Mouse (Mus musculus): ENCODE measurements around the gene Tmprss6. TPM values are rescaled to one million over a fixed set of nuclear protein-coding genes. Genes with fewer than 3 reads are reported as not detected.

Gene Tmprss6
- polyA plus RNA-seq, 1 experiment from 2014 or later, result 0.43 TPM

DNA sequence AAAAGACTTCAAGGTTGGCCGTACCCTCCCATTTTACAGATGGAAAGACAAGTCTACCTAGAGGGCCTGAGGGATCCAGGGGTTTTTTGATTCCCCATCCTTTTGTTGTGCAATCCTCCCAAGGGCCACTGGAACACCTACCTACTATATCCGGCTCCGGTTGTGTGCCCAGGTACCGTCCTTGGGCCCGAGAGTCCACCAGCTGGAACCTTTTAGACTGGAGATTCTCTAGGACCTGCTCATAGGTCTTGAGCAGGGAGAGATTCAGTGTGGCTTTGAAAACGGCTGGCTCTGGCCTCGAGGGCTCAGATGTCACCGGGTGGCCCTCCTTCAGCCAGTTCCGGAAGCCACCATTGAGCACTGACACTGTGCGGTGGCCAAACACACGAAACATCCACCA lies 63.3 kb downstream of the Tmprss6 start:
- no peaks in the 10 kb centered on the region for H3K36me3 ChIP-seq (replicated peaks)
- no peaks in the 10 kb centered on the region for H3K9me3 ChIP-seq
- 59% methylated on average over 11 of the region's 11 CpGs for WGBS
- H3K4me3 ChIP-seq (replicated peaks), result peak overlapping the region; percentile 62
- peak overlapping the region; percentile 89 for H3K4me2 ChIP-seq
- ATAC-seq (ENCODE audit: low FRiP score), result no peak
- peaks cover 23% of the 10 kb centered on the region for H3K27me3 ChIP-seq
- H3K27ac ChIP-seq, result no peak overlapping the region
- H3K4me1 ChIP-seq, result peaks cover 49% of the 10 kb centered on the region
- H3K9ac ChIP-seq, result peak overlapping the region; percentile 71; the same call in 1 of the 2 replicates

DNA sequence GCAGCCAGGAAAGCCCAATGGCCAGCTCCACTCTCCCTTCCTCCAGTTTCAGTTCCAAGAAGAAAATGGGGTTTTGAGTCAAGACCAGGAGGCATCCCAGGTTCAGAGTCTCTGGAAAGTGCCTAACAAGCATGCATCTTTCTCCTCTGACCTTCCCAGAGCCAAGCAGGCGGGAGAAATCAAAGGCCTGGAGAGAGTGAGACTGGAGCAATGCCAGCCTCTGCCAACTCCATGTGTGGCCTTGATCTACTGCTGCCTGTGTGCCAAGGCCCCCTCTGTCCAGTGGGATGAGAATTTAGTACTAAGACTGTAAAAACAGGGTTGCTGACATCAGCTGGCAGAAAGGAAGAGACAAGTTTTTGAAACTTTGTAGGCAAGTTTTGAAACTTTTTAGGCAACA lies 64.5 kb downstream of the Tmprss6 start:
- Histone ChIP-seq H3K4me2 (peak overlapping the region; percentile 15; the same call in 1 of the 2 replicates), H3K9me3 (no peaks in the 10 kb centered on the region), H3K27me3 (peaks cover 11% of the 10 kb centered on the region), H3K4me3 (replicated peaks) (no peak overlapping the region), H3K9ac (no peak overlapping the region), H3K4me1 (peaks cover 42% of the 10 kb centered on the region), H3K36me3 (replicated peaks) (no peaks in the 10 kb centered on the region), H3K27ac (no peak overlapping the region)
- no peak for ATAC-seq (ENCODE audit: low FRiP score)
- WGBS, result 53% methylated on average over 1 of the region's 1 CpGs

DNA sequence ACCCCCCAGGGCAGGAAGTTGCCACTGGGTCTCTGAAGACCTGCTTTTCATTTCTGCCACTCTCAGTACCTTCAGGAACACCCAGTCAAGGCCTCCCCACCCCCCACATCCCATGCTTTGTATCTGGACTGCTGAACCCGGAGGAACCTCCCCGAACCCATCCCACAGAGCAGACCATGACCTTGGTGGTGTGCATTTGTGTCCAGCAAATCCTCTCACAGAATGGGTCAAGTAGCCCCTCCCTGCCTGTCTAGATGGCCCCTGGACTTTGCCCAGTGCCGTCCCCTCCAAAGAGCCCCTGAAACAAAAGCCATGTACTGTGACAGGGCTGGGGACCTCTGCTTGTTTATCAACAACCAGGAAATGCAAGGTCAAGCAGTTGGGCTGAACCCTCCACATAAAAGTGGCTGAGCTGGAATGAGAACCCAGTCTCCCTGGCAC lies 65.1 kb downstream of the Tmprss6 start:
- no peak overlapping the region for H3K27ac ChIP-seq
- ATAC-seq (ENCODE audit: low FRiP score), result no peak
- H3K27me3 ChIP-seq, result peaks cover 5% of the 10 kb centered on the region
- 44% methylated on average over 3 of the region's 3 CpGs for WGBS
- H3K9ac ChIP-seq, result no peak overlapping the region
- no peaks in the 10 kb centered on the region for H3K36me3 ChIP-seq (replicated peaks)
- no peak overlapping the region for H3K4me2 ChIP-seq
- no peaks in the 10 kb centered on the region for H3K9me3 ChIP-seq
- peaks cover 42% of the 10 kb centered on the region for H3K4me1 ChIP-seq
- H3K4me3 ChIP-seq (replicated peaks), result no peak overlapping the region

DNA sequence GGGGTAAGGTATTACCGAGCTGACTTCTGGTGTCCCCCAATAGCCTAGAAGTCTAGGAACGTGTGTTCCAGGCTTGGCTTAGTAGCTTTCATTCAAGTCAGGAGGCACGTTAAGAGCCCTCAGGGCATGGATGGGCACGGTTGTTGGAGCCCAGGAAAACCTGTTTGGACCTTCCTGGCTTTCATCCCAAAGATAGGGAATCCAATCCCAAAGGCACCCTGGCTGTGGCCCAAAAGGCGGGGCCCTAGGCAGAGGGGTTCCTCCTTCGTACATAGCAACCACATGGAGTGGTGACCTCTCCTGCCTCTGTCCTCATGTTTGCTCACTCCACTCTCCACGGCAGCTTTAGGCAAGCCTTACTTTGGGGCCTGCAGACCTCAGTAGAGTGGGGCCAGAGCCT lies 66.0 kb downstream of the Tmprss6 start:
- peaks cover 38% of the 10 kb centered on the region for H3K4me1 ChIP-seq
- H3K9me3 ChIP-seq, result no peaks in the 10 kb centered on the region
- H3K9ac ChIP-seq, result no peak overlapping the region
- H3K36me3 ChIP-seq (replicated peaks), result no peaks in the 10 kb centered on the region
- H3K27me3 ChIP-seq, result no peaks in the 10 kb centered on the region
- ATAC-seq (ENCODE audit: low FRiP score), result no peak
- no peak overlapping the region for H3K4me3 ChIP-seq (replicated peaks)
- H3K4me2 ChIP-seq, result no peak overlapping the region
- no peak overlapping the region for H3K27ac ChIP-seq
- 85% methylated on average over 7 of the region's 7 CpGs for WGBS

DNA sequence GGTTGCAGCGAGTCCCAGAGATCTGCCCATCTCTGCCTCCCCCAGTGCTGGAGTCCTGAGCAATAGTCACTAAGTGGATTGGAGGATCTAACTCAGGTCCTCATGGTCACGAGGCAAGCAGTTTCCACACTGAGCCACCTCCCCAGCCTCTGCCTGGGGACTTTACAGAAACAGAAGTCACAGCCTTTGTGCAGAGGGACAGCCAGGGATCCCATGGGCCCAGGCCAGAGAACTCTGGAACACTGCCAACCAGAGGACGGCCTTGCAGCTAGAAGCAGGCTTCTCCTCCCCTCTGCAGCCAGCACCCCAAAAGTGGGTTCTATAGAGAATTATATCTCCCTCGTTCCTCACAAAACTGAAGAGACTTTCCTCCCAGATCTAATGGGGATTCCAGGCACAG lies 66.5 kb downstream of the Tmprss6 start:
- H3K4me1 ChIP-seq, result peaks cover 33% of the 10 kb centered on the region
- H3K4me2 ChIP-seq, result no peak overlapping the region
- no peaks in the 10 kb centered on the region for H3K27me3 ChIP-seq
- no peaks in the 10 kb centered on the region for H3K36me3 ChIP-seq (replicated peaks)
- no peaks in the 10 kb centered on the region for H3K9me3 ChIP-seq
- no peak overlapping the region for H3K4me3 ChIP-seq (replicated peaks)
- no peak for ATAC-seq (ENCODE audit: low FRiP score)
- 74% methylated on average over 4 of the region's 4 CpGs for WGBS
- H3K27ac ChIP-seq, result no peak overlapping the region
- H3K9ac ChIP-seq, result no peak overlapping the region

DNA sequence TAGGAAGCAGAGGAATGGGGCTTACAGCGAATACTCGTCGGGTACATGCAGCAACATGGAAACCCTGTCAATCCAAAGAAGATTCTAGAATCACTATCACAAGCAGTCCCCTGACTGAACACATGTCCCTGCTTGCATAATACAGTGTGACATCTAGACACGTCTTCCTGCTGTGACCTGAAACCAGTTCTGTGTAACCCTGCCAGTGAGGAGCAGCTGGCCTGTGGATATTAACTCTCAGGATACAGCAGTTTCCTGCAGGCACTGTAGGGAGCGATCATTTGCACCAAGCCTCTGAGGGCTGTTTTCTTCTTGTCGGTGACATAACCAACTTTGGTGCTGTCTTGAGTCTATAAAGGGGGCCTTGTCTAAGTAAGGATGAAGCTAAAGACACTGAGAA lies 67.1 kb downstream of the Tmprss6 start:
- no peak overlapping the region for H3K4me2 ChIP-seq
- H3K4me3 ChIP-seq (replicated peaks), result no peak overlapping the region
- H3K9ac ChIP-seq, result no peak overlapping the region
- H3K4me1 ChIP-seq, result peaks cover 31% of the 10 kb centered on the region
- no peaks in the 10 kb centered on the region for H3K36me3 ChIP-seq (replicated peaks)
- H3K9me3 ChIP-seq, result no peaks in the 10 kb centered on the region
- 89% methylated on average over 6 of the region's 6 CpGs for WGBS
- no peak for ATAC-seq (ENCODE audit: low FRiP score)
- H3K27me3 ChIP-seq, result no peaks in the 10 kb centered on the region
- H3K27ac ChIP-seq, result no peak overlapping the region

DNA sequence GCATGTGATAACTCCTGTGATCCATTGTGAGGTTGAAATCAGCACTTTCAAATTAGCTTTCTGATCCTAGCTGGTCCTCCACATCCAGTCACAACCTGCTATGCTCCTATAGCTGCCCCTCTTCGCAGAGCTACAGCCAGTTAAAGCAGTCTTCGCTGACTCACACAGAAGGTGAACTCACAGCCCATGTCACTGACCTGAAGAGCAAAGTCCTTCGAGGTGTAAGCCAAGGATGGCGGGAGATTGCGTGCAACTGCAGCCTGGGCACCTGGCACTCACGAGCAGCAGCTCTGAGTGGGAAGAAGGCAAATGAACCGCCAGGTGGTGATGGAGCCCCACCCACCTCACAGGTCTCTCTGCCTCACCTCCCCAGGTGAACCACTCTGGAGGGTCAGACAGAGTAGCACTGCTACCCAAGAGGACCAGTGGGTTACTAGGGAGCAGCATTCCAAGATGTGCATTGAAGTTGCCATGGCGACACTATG lies 72.9 kb downstream of the Tmprss6 start, which contains the start of gene Tex33:
TSS of gene Tex33 (minus strand) at position 435 of the 485 bp plus-strand sequence.
- Histone ChIP-seq H3K9me3 (no peaks in the 10 kb centered on the region), H3K9ac (no peak within 1 kb of the TSS), H3K4me1 (no peaks in the 10 kb centered on the region), H3K27me3 (no peaks in the 10 kb centered on the region), H3K4me3 (replicated peaks) (no peak within 1 kb of the TSS), H3K36me3 (replicated peaks) (no peaks in the 10 kb centered on the region), H3K27ac (no peak within 1 kb of the TSS), H3K4me2 (no peak within 1 kb of the TSS)
- ATAC-seq (ENCODE audit: low FRiP score), result no peak
- WGBS, result 84% methylated on average over 8 of the region's 8 CpGs

DNA sequence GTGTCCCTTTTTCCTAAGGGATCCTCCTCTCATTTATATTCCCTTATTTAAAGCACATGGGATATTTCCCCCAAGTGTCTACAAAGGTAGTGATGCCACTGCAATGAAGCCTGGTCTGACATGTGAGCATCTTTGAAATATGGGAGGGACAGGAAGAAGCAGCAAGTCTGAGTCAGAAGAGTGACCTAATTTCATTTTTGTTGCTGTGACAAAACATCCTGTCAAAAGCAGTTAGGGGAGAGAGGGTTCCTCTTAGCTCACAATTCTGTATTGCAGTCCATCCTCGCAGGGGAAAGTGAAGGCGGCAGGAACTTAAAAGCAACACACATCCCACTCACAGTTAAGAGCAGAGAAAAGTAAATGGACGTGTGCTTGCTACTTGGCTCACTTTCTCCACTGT lies 77.6 kb downstream of the Tmprss6 start:
- no peaks in the 10 kb centered on the region for H3K9me3 ChIP-seq
- H3K4me1 ChIP-seq, result no peaks in the 10 kb centered on the region
- H3K36me3 ChIP-seq (replicated peaks), result no peaks in the 10 kb centered on the region
- no peak overlapping the region for H3K4me3 ChIP-seq (replicated peaks)
- no peak overlapping the region for H3K9ac ChIP-seq
- H3K4me2 ChIP-seq, result no peak overlapping the region
- ATAC-seq (ENCODE audit: low FRiP score), result no peak
- WGBS, result 87% methylated on average over 3 of the region's 3 CpGs
- no peaks in the 10 kb centered on the region for H3K27me3 ChIP-seq
- no peak overlapping the region for H3K27ac ChIP-seq

Other genes starting within 250 kb of the Tmprss6 start
- gene Ncf4, start 223.8 kb downstream of the Tmprss6 start, polyA plus RNA-seq (2016; fragmentation: Nextera tagmentation; extraction: Ambion mirVana), result 2.6 and 3.2 TPM in 2 replicates
- gene Csf2rb2, start 162.9 kb downstream of the Tmprss6 start, polyA plus RNA-seq (2016; fragmentation: Nextera tagmentation; extraction: Ambion mirVana), result 0.10 and 0.20 TPM in 2 replicates
- gene Csf2rb, start 142.9 kb downstream of the Tmprss6 start, polyA plus RNA-seq (2016; fragmentation: Nextera tagmentation; extraction: Ambion mirVana), result 0.90 and 0.91 TPM in 2 replicates
- not detected in 2 replicates for gene Tex33, start 72.7 kb downstream of the Tmprss6 start, polyA plus RNA-seq (2016; fragmentation: Nextera tagmentation; extraction: Ambion mirVana)
- 10.1 and 10.3 TPM in 2 replicates for gene Tst, start 62.7 kb downstream of the Tmprss6 start, polyA plus RNA-seq (2016; fragmentation: Nextera tagmentation; extraction: Ambion mirVana)
- gene Mpst, start 62.2 kb downstream of the Tmprss6 start, polyA plus RNA-seq (2016; fragmentation: Nextera tagmentation; extraction: Ambion mirVana), result 1.7 and 2.8 TPM in 2 replicates
- gene Kctd17, start 40.1 kb downstream of the Tmprss6 start, polyA plus RNA-seq (2016; fragmentation: Nextera tagmentation; extraction: Ambion mirVana), result 67.3 and 79.6 TPM in 2 replicates
- not detected in 2 replicates for gene Il2rb, start 26.6 kb upstream of the Tmprss6 start, polyA plus RNA-seq (2016; fragmentation: Nextera tagmentation; extraction: Ambion mirVana)
- 6.2 and 7.6 TPM in 2 replicates for gene C1qtnf6, start 62.8 kb upstream of the Tmprss6 start, polyA plus RNA-seq (2016; fragmentation: Nextera tagmentation; extraction: Ambion mirVana)
- gene Sstr3, start 76.1 kb upstream of the Tmprss6 start, polyA plus RNA-seq (2016; fragmentation: Nextera tagmentation; extraction: Ambion mirVana), result 0.32 and 0.35 TPM in 2 replicates
- gene Rac2, start 104.1 kb upstream of the Tmprss6 start, polyA plus RNA-seq (2016; fragmentation: Nextera tagmentation; extraction: Ambion mirVana), result 2.6 and 4.6 TPM in 2 replicates
- gene Cyth4, start 128.4 kb upstream of the Tmprss6 start, polyA plus RNA-seq (2016; fragmentation: Nextera tagmentation; extraction: Ambion mirVana), result 3.5 and 4.5 TPM in 2 replicates

Measured in forebrain, embryonic 12.5 days (tissue).